Mouse (Mus musculus) 3T3-L1 (cell line): Measurements from ENCODE around the gene Umad1.
"Not testable (repeated sequence)": the region's sequence is repeated elsewhere in the genome, so short reads cannot be mapped to it uniquely, and the experiment has no call there.

Source experiments
- DNase-seq: peaks from one replicate; pipeline ENCODE4 v3.0.0-alpha.2; 2015; ENCODE audit warnings: low read depth, low spot score

Umad1 gene

GRCm38 (mm10) chr6:8312554-8312953 lies 53.5 kb downstream of the Umad1 start:
- DNase-seq: no peak

GRCm38 (mm10) chr6:8316201-8316600 lies 57.1 kb downstream of the Umad1 start:
- DNase-seq: no peak

- DNase-seq: no peak
These were observed 60.5 kb downstream of the Umad1 start for GRCm38 (mm10) chr6:8319591-8319990.

- not testable (repeated sequence) for DNase-seq
These were observed 72.4 kb downstream of the Umad1 start for GRCm38 (mm10) chr6:8331496-8331895.

GRCm38 (mm10) chr6:8333380-8333779 lies 74.3 kb downstream of the Umad1 start:
- DNase-seq: no peak

- DNase-seq: no peak
These were observed 77.7 kb downstream of the Umad1 start for GRCm38 (mm10) chr6:8336487-8337390.

- no peak for DNase-seq
These were observed 80.4 kb downstream of the Umad1 start for GRCm38 (mm10) chr6:8339453-8339852.

- DNase-seq: no peak
These were observed 84.2 kb downstream of the Umad1 start for GRCm38 (mm10) chr6:8343271-8343670.

DNA sequence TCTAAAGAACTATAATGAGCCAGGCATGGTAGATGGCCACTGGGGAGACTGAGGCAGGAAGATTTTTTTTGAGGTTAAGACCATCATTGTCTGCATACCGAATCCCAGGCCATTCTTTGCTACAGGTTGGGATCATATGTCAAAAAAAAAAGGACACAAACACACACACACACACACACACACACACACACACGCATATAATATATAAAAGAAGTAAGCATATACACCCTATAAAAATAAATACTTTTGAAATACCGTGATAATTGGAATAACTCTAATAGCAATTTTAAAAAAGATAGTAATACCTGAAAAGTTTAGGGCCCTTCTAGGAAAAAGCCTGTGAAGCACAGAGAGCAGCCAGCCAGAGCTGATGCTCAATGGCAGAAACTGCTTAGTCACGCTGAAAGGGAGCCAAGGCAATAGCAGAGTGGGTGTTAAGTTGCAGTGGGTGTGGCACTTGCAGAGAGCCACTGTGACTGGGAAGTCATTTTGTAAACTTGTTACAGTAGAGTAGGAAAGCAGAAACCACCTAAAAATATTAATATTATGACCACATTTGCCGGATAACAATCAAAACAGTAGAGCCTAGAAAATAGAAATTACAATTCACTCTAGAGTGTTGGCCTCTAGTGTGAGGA lies 86.2 kb downstream of the Umad1 start:
- DNase-seq: peak; percentile 99

- peak; percentile 84 for DNase-seq
These were observed 88.1 kb downstream of the Umad1 start for GRCm38 (mm10) chr6:8347154-8347553.

DNA sequence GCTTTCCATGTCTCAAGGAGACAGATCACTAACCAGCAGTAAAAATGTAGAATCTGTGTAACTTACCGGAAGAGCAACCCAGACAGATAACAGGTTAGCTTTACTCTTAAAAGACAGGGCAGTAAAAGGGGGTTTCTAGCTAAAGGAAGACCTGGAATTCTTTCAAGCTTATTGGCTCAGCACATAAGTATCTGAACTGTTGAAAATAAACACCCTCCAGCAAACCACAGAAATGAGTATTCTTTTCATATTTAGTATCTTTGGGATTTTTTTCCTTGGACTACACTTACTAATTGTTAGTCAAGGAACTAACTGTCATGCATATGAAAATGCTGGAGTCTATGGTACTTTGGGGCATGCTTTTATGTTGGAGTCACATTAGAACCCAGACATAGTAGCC lies 89.3 kb downstream of the Umad1 start:
- DNase-seq: peak; percentile 55

GRCm38 (mm10) chr6:8349060-8349670 lies 90.1 kb downstream of the Umad1 start:
- DNase-seq: no peak

- DNase-seq: no peak
These were observed 92.4 kb downstream of the Umad1 start for GRCm38 (mm10) chr6:8351507-8351906.

DNA sequence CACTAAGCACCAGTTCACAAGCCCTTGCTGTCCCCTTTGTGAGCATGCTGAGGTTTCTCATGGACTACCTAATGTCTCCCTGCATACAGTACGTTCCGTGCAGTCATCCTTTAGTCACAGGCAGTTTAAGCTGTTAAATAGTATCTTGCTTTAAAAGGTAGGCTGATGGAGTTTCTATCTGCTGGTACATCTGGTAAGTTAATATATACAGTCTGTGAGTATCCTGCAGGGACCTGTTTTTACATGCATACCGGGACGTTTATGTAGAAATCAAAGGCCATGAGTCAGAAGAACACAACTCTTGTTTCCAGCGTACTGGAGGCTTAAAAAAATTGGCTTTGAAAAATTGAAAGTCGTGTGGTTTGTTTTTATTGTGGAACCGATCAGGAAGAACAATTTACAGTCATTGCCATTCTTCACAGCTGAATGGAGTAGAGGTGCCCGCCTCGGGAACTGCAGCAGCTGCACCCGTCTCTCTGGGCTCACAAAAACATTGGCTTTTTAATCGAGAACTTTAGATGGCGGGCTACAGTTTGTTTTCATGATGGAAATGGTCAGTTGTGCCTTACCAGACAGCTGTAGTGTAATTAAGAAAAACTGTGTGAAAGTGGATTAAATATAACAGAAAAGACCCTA lies 93.6 kb downstream of the Umad1 start:
- DNase-seq: peak; percentile 74

- DNase-seq: no peak
These were observed 94.4 kb downstream of the Umad1 start for GRCm38 (mm10) chr6:8353461-8353860.

GRCm38 (mm10) chr6:8354846-8355245 lies 95.8 kb downstream of the Umad1 start:
- DNase-seq: no peak

- no peak for DNase-seq
These were observed 99.1 kb downstream of the Umad1 start for GRCm38 (mm10) chr6:8358232-8358631.

DNA sequence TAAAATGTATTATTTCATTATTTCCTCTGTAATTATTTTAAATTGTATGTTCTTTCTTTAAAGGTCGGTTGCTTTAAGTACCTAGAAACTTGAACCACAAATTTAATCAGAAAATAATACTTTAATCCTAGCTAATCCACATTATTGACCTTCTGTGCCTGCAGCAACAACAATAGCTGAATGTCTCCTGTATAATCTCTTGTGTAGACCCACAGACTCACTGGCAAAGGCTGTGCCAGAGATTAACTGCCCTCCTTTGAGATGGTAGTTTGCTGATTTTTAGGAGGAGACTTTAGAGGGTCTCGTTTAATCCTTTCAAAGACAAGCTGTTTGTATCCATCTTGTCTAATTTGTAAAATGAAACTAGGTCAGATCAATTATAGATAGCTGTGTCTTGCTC lies 99.7 kb downstream of the Umad1 start:
- no peak for DNase-seq

DNA sequence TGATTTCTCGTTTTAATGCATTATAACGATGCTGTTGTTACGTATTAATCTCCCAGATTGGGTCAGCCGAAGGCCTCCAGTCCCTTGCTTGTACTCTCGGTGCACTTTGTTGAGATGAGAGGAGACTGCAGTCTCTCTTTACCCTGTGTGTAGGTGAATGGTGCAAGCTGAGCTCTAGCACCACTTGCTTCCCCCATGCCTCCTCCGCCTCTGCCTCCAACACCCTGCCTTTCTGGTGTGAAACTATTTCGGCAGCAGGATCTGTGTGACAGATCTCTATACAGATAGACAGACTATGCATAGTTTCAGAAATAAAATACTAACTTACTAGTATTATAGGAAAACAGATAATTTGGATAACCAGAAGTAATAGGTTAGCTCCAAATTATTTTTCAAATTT lies 101.7 kb downstream of the Umad1 start:
- no peak for DNase-seq

GRCm38 (mm10) chr6:8364033-8364756 lies 105.1 kb downstream of the Umad1 start:
- DNase-seq: no peak

GRCm38 (mm10) chr6:8364757-8365150 lies 105.7 kb downstream of the Umad1 start:
- no peak for DNase-seq
